Mouse (Mus musculus) regulatory T cell (primary cell): ENCODE data around the gene Olfr773.
"Not testable (repeated sequence)": the region's sequence is repeated elsewhere in the genome, so short reads cannot be mapped to it uniquely, and the experiment has no call there.

Experiments
- in situ Hi-C: fragments of 300-600 bp; cut with MboI, MseI; formaldehyde crosslinking; loops from one replicate; pipeline ENCODE4 v1.15.1; 2025; ENCODE audit warnings: high pct_unique_total_duplicates

Gene Olfr773

GRCm38 (mm10) chr10:129187319-129187718 lies at the start of gene Olfr773:
Gene Olfr773, minus strand, starts transcription at chr10:129187419.
- in situ Hi-C loops, result not testable (repeated sequence)

- in situ Hi-C loops, result no loop called here
Measured at GRCm38 (mm10) chr10:129235904-129236303, 48.7 kb upstream of the Olfr773 start, which contains the start of gene Olfr774. Gene Olfr774, plus strand, starts transcription at chr10:129236204.

GRCm38 (mm10) chr10:129230737-129231136 lies 43.5 kb upstream of the Olfr773 start:
- in situ Hi-C loops, result no loop called here

GRCm38 (mm10) chr10:129177821-129178220 lies 9.4 kb downstream of the Olfr773 start, which contains the start of gene Olfr772:
Gene Olfr772, minus strand, starts transcription at chr10:129177921.
- in situ Hi-C loops, result not testable (repeated sequence)

GRCm38 (mm10) chr10:129164651-129165050 lies 22.6 kb downstream of the Olfr773 start, which contains the start of gene Olfr771:
Gene Olfr771, minus strand, starts transcription at chr10:129164751.
- in situ Hi-C loops, result no loop called here

GRCm38 (mm10) chr10:129138898-129139297 lies 48.3 kb downstream of the Olfr773 start, which contains the start of gene Olfr770:
Gene Olfr770, minus strand, starts transcription at chr10:129138998.
- in situ Hi-C loops, result no loop called here
